Mouse (Mus musculus) bone marrow, adult 2 months (tissue): Measurements from ENCODE around the gene G6pc2.

Experiments used
- CTCF ChIP-seq: fragments of 200-500 bp; IDR thresholded peaks from 2 replicates; pipeline ENCODE4 v1.5.1; 2011; ENCODE audit warnings: low read length, control low read depth; ENCODE audit not compliant: control insufficient read depth, insufficient read depth
- POLR2A ChIP-seq: fragments of 200-500 bp; IDR thresholded peaks from 2 replicates; pipeline ENCODE4 v1.6.1; 2011; ENCODE audit warnings: low read depth, mild to moderate bottlenecking, control low read depth, low read length, borderline replicate concordance; ENCODE audit not compliant: control insufficient read depth

DNA sequence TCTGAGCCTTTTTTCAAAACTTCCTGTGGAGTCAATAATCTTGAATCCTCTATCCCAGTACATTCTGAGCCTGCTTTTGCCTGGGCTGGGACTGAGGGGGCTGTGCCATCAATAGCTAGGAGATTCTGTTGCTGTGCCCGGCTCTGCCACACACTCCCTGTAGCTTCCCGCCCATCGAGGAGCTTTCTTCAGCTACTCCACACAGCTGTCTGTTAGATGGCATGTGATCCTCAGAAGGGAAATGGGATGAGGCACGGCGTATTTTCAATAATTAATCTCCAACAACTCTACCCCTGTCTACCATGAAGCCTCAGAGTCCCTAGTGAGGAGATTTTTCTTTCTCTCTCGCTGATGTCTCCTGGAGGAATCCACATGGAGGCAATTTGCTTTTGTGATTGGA, 17.8 kb downstream of the G6pc2 start:
- no peak for TF ChIP-seq POLR2A
- no peak for TF ChIP-seq CTCF
